Mouse (Mus musculus) lung, adult 2 months (tissue): Measurements from ENCODE around the gene Gmds. TPM values are rescaled to one million over a fixed set of nuclear protein-coding genes. Genes with fewer than 3 reads are reported as not detected.
A peak's percentile ranks its signal among the peaks of the same experiment; 100 is the strongest.

Experiments
- DNase-seq: peaks from one replicate; pipeline ENCODE4 v3.0.0; 2022
- H3K4me1 ChIP-seq: fragments of 200-500 bp; 2 replicates; pipeline ENCODE4 v1.6.1; 2011; ENCODE audit warnings: low read length; ENCODE audit not compliant: control insufficient read depth, insufficient read depth
- H3K4me3 ChIP-seq: fragments of 200-500 bp; replicated peaks from 2 replicates; pipeline ENCODE3; 2011; ENCODE audit warnings: low read depth, mild to moderate bottlenecking, control low read depth, low read length; ENCODE audit errors: extremely low read depth
- CTCF ChIP-seq: fragments of 200-500 bp; IDR thresholded peaks from 2 replicates; pipeline ENCODE4 v1.5.1; 2011; ENCODE audit warnings: mild to moderate bottlenecking, low read length, control low read depth; ENCODE audit not compliant: insufficient read depth
- POLR2A ChIP-seq: fragments of 200-500 bp; IDR thresholded peaks from 2 replicates; pipeline ENCODE4 v1.6.1; 2011; ENCODE audit warnings: low read depth, mild to moderate bottlenecking, control low read depth, low read length, borderline replicate concordance; ENCODE audit errors: extremely low read depth
- WGBS: fragments of 180-500 bp; shearing (Covaris S2); methylation state at CpG from one replicate; pipeline ENCODE4 v1.1.7; 2018; 5-methylcytosine and 5-hydroxymethylcytosine counted together
- polyA plus RNA-seq: library from polyadenylated mRNA; depleted of rRNA; stranded (reverse); fragments of >200 nt; gene quantifications from 2 replicates; pipeline ENCODE4 v1.2.3, GENCODE M21; 2012

Gene Gmds
- polyA plus RNA-seq, 1 experiment: 16.0 TPM

DNA sequence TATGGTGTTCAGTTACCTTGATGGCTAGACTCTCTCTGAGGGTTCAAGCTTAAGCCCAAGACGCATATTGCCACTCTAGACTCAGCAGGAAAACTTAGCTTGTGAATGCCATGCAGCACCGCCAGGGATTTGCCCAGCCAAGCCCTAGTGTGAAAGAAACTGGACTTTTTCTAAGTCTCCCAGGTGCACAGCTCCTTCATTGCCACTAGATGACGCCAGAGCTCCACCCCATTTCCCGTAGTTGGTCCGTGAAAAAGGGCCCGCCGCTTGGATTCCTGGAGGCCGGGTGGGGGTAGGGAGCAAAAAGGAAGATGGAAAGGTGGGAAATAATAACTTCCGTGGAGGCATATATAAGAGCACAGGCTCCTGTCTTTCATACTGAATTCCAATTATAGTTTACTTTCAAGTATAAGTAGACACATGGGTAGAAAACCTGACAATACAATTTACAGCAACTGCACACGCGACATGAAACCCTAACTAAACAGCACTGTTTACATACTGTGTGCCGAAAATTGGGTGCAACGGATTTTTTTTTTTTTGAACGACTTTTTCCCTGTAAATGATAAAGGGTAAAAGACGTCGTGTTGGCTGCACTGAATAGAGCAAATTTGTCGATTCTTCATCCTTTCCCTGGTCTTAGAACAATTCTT lies 545.9 kb downstream of the Gmds start:
- Histone ChIP-seq H3K4me3 (no peak overlapping the region), H3K4me1 (no peaks in the 10 kb centered on the region)
- TF ChIP-seq POLR2A: no peak
- TF ChIP-seq CTCF: peak; percentile 87
- no peak for DNase-seq
- 10% methylated on average over 17 of the region's 17 CpGs for WGBS

DNA sequence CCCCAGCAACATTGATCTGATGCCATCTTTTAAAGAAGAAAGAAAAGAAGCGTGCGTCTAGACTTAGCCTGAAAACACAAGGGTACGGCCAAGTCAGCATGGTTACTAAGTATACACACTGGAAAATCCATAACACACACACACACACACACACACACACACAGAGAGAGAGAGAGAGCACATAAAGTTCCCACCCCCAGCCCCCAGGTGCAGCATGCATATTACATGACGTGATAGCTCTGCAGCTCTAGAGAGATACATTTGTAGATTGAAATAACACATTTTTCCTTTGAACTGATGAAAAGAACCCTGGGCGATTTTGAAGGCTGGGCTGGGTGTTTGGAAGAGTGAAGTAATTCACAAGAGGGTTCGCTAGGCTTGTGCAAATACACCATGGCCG lies 553.8 kb downstream of the Gmds start:
- no peak for DNase-seq

DNA sequence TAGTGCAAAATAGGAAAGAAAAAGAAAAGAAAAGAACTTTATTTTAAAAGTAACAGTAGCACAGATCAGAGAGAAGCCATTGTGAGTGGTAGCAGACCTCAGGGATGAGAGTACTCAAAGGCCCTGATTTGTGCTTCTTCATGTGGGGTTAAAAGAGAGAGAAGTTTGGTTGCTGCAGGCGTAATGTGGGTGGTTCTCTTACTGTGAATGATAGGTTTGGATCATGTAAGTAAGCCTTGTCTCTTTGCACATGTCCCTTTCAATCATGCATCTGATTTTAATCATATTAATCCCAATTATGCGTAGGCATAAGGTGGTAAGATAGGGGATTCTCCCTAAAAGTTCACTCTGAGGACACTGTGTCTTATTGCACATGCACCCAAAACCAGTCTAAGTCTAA lies 556.5 kb downstream of the Gmds start:
- H3K4me1 ChIP-seq: no peaks in the 10 kb centered on the region
- no peak overlapping the region for H3K4me3 ChIP-seq
- no peak for TF ChIP-seq CTCF
- no peak for TF ChIP-seq POLR2A
- no peak for DNase-seq
- 95% methylated on average over 2 of the region's 2 CpGs for WGBS

More for the DNA sequence above, 553.8 kb downstream of the Gmds start:
- H3K4me1 ChIP-seq: no peaks in the 10 kb centered on the region
- H3K4me3 ChIP-seq: no peak overlapping the region
- WGBS: 62% methylated on average over 7 of the region's 7 CpGs
- no peak for TF ChIP-seq POLR2A

DNA sequence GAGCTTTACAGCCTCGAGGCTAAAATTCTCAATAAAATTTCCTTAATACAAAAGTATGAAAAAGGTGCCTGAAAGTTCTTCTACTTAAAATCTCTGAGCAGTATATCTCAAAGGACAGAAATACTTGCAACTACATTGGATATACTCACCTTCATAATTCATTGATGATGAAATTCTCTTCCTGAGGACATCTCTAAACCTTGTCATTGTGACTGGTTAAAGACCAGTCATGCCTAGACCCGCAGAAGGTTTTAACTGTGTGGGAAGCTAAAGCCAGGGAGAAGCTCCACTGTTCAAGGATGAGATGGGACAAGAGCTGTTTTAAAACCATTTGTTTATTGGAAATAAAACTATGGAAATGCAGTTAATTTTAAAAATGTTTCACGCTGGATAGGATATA lies 558.2 kb downstream of the Gmds start:
- Histone ChIP-seq H3K4me3 (no peak overlapping the region), H3K4me1 (no peaks in the 10 kb centered on the region)
- DNase-seq: no peak
- 89% methylated on average over 3 of the region's 3 CpGs for WGBS
- TF ChIP-seq POLR2A (no peak), CTCF (no peak)

DNA sequence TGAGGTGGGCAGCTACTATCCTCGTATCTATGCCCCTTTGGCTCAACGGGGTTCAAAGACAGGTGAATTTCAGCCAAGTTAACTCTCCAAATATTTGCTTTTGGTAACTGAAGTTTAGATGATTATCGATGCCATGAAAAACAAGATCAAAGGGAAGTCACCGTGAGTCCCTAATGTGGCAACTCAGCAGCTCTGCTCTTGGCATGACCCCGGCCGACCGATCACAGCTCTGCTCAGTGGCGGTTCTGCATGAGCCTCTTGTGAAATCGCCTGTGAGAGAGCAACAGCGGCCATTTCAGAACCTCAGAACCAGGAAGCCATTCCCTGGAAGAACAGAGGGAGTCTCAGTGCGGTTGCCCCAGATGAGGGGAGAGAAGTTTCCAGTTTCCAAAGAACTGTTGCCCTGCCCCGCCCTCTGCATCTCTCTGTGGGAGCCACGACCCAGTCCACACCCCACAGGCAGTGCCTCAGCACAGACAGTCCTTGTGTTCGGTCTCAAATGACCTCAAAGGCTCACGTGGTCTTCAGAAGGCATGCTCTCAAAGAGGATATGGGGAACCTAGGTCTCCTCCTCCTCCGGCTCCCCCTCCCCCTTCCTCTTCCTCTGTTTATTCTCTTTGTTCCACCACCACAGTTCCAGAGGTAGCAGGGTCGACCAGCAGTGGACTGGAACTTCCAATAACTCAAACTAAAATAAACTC lies 559.1 kb downstream of the Gmds start:
- 50% methylated on average over 17 of the region's 17 CpGs for WGBS
- TF ChIP-seq CTCF: no peak
- no peak for TF ChIP-seq POLR2A
- H3K4me1 ChIP-seq: no peaks in the 10 kb centered on the region

DNA sequence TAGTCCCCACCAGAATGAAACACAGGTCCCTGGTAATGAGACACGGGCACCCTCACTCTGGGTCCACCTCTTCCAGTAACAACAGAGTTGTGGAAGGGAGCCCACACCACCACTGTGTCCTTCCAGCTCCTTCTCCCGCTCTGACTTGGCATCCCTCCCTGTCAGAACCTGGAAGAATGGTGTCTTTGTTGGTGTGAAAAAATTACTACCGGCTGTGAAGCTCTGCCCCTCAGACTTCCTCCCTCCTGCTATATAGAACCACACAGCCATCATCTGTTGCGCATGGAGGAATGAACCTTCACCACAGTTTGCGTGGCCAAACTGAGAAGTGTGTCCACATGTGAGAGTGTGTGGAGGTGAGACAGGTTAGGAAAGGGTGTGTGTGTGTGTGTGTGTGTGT lies 562.8 kb downstream of the Gmds start:
- no peak overlapping the region for H3K4me3 ChIP-seq
- TF ChIP-seq POLR2A (no peak), CTCF (no peak)
- H3K4me1 ChIP-seq: no peaks in the 10 kb centered on the region
- no peak for DNase-seq
- WGBS: 62% methylated on average over 5 of the region's 5 CpGs

More for the DNA sequence above, 559.1 kb downstream of the Gmds start:
- no peak for DNase-seq
- no peak overlapping the region for H3K4me3 ChIP-seq

DNA sequence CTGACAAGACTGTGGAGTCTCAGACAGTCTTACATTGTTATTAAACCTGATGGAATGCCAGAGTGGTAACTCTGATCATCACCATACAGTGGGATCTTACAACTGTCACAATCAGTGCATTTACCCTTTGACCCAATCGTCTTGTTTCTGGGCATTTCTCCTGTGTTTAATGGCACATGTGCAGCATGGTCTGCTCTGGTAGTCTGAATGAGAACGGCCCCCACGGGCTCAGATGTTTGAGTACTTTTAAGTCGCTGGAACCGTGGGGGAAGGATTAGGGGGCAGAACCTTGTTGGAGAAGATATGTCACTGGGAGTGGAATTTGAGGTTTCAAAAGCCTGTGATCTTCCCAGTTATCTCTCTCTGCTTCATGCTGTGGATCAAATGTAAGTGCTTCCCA lies 565.7 kb downstream of the Gmds start:
- TF ChIP-seq CTCF: no peak
- TF ChIP-seq POLR2A: no peak
- Histone ChIP-seq H3K4me3 (no peak overlapping the region), H3K4me1 (no peaks in the 10 kb centered on the region)
- WGBS: 76% methylated on average over 5 of the region's 5 CpGs
- no peak for DNase-seq
